ENCODE assay signal across 16 mouse cellular contexts in genomic region chr10:63240868-63241271, GRCm38 (mm10). TPM values are rescaled to one million over a fixed set of nuclear protein-coding genes. Genes with fewer than 3 reads are reported as not detected.
"Had no signal": no experiment of that assay in that cellular context is flagged by ENCODE, and none has a peak within 500 bp of the region (broad histone marks: within the 10 kb centered on the region; RNA-seq: fewer than 3 reads in every experiment).

No protein-coding gene starts in this region.

- H3K27me3 ChIP-seq: limb, embryonic 12.5 days; liver, embryonic 13.5 days; lung, embryonic 15.5 days; neural tube, embryonic 12.5 days had no signal

- ATAC-seq: liver, postnatal 0 days had no signal

- DNase-seq: kidney, adult 8-10 months; kidney, postnatal 36 days; layer of hippocampus, adult 9-11 months; liver; liver, embryonic 13.5 days; liver, postnatal 0 days; lung, postnatal 36 days; midbrain, embryonic 14.5 days; retina, postnatal 1 day; thymus, postnatal 36 days had no signal

- H3K9ac ChIP-seq: limb, embryonic 12.5 days; liver, embryonic 13.5 days; liver, postnatal 0 days; lung, embryonic 15.5 days; neural tube, embryonic 12.5 days had no signal

- H3K27ac ChIP-seq: kidney, postnatal 0 days; limb, embryonic 12.5 days; liver, embryonic 13.5 days; lung, embryonic 15.5 days; neural tube, embryonic 12.5 days had no signal

- H3K4me3 ChIP-seq: limb, embryonic 12.5 days; liver, embryonic 13.5 days; lung, embryonic 15.5 days; neural tube, embryonic 12.5 days had no signal

- H3K9me3 ChIP-seq: limb, embryonic 12.5 days; liver, embryonic 13.5 days; lung, embryonic 15.5 days; neural tube, embryonic 12.5 days had no signal

- H3K36me3 ChIP-seq: limb, embryonic 12.5 days; lung, embryonic 15.5 days; neural tube, embryonic 12.5 days had no signal

- H3K4me2 ChIP-seq: limb, embryonic 12.5 days; liver, embryonic 13.5 days; lung, embryonic 15.5 days; neural tube, embryonic 12.5 days had no signal

RNA-seq across cellular contexts. Expression of gene Mypn, which starts 37.1 kb away (rescaled TPM):
- total RNA-seq: megakaryocyte progenitor cell, adult 5-6 weeks; neutrophil, adult 5-6 weeks had no signal
- polyA plus RNA-seq: kidney, postnatal 0 days had no signal
